Mouse (Mus musculus) CH12.LX (cell line): ENCODE data around the gene Olfr194. TPM values are rescaled to one million over a fixed set of nuclear protein-coding genes. Genes with fewer than 3 reads are reported as not detected.

ENCODE experiments used
- DNase-seq: peaks from one replicate; pipeline ENCODE4 v3.0.0-alpha.2; 2013; ENCODE audit errors: extremely low read depth
- H3K27ac ChIP-seq: 2 replicates; pipeline ENCODE4 v1.5.1; 2012; ENCODE audit warnings: low read depth, mild to moderate bottlenecking, control low read depth, moderate library complexity; ENCODE audit not compliant: insufficient read depth
- H3K27me3 ChIP-seq: replicated peaks from 2 replicates; pipeline ENCODE3; 2012; ENCODE audit warnings: inconsistent platforms
- H3K36me3 ChIP-seq, 2 experiments: replicated peaks in 1 of 2; 2 replicates each; pipeline versions ENCODE3 to v1.6.1; 2012; ENCODE audit warnings: inconsistent platforms in 1 of 2, low read length in 1 of 2, mild to moderate bottlenecking in 1 of 2, mixed read lengths in 1 of 2, moderate library complexity in 1 of 2; ENCODE audit not compliant: control insufficient read depth in 1 of 2, insufficient read depth in 1 of 2
- H3K4me1 ChIP-seq, 2 experiments: 2 replicates each; pipeline ENCODE4 v1.6.1; 2012; ENCODE audit warnings: inconsistent platforms in 1 of 2, moderate library complexity in 1 of 2; ENCODE audit not compliant: insufficient read depth in 2 of 2, control insufficient read depth in 1 of 2
- H3K4me2 ChIP-seq: 2 replicates; pipeline ENCODE4 v1.6.1; 2012; ENCODE audit warnings: low read depth, mild to moderate bottlenecking, control low read depth; ENCODE audit not compliant: poor library complexity, insufficient read depth, severe bottlenecking
- H3K4me3 ChIP-seq, 3 experiments: fragments of 150-350 bp in 1 of 3; sonication (generic) in 1 of 3; replicated peaks in 1 of 3; 2 replicates each; pipeline versions ENCODE3 to v1.5.1; 2011 to 2012; ENCODE audit warnings: low read depth in 2 of 3, low read length in 2 of 3, mild to moderate bottlenecking in 2 of 3, moderate library complexity in 2 of 3, control low read depth in 1 of 3, improper control_type of control experiment in 1 of 3, inconsistent platforms in 1 of 3, mixed read lengths in 1 of 3; ENCODE audit not compliant: poor library complexity in 1 of 3
- H3K79me2 ChIP-seq: replicated peaks from 2 replicates; pipeline ENCODE4 v1.6.1; 2012; ENCODE audit warnings: mild to moderate bottlenecking, moderate library complexity; ENCODE audit not compliant: control insufficient read depth, poor library complexity, insufficient read depth, severe bottlenecking; ENCODE audit errors: extremely low read depth
- H3K9ac ChIP-seq: 2 replicates; pipeline ENCODE4 v1.6.1; 2012; ENCODE audit warnings: low read depth, mild to moderate bottlenecking, control low read depth, moderate library complexity; ENCODE audit not compliant: insufficient read depth
- H3K9me3 ChIP-seq: replicated peaks from 2 replicates; pipeline ENCODE3; 2012; ENCODE audit warnings: low read length, inconsistent platforms, mixed read lengths
- BHLHE40 ChIP-seq: IDR thresholded peaks from 2 replicates; pipeline ENCODE4 v1.6.1; 2011; ENCODE audit warnings: mild to moderate bottlenecking, low read depth, low read length, improper control_type of control experiment
- CHD1 ChIP-seq: IDR thresholded peaks from 2 replicates; pipeline ENCODE4 v1.6.1; 2012; ENCODE audit warnings: low read depth, low read length, improper control_type of control experiment, inconsistent platforms
- E2F4 ChIP-seq: IDR thresholded peaks from 2 replicates; pipeline ENCODE4 v1.6.1; 2011; ENCODE audit warnings: low read depth, low read length, improper control_type of control experiment; ENCODE audit not compliant: insufficient replicate concordance
- ELF1 ChIP-seq: IDR thresholded peaks from 2 replicates; pipeline ENCODE4 v1.6.1; 2014; ENCODE audit warnings: low read depth, mild to moderate bottlenecking, inconsistent platforms, low read length, improper control_type of control experiment
- MAFK ChIP-seq: IDR thresholded peaks from 2 replicates; pipeline ENCODE4 v1.6.1; 2011; ENCODE audit warnings: low read length, improper control_type of control experiment; ENCODE audit not compliant: insufficient replicate concordance
- MEF2A ChIP-seq: IDR thresholded peaks from 2 replicates; pipeline ENCODE4 v1.6.1; 2014; ENCODE audit warnings: low read depth, mild to moderate bottlenecking, inconsistent platforms, low read length, improper control_type of control experiment, borderline replicate concordance
- MXI1 ChIP-seq: IDR thresholded peaks from 2 replicates; pipeline ENCODE4 v1.6.1; 2011; ENCODE audit warnings: mild to moderate bottlenecking, low read depth, low read length, improper control_type of control experiment
- MYC ChIP-seq: IDR thresholded peaks from 2 replicates; pipeline ENCODE4 v1.6.1; 2011; ENCODE audit warnings: low read depth, mild to moderate bottlenecking, improper control_type of control experiment, low read length
- NRF1 ChIP-seq: IDR thresholded peaks from 2 replicates; pipeline ENCODE4 v1.6.1; 2014; ENCODE audit warnings: low read depth, mild to moderate bottlenecking, inconsistent platforms, low read length, improper control_type of control experiment, moderate library complexity
- PAX5 ChIP-seq: IDR thresholded peaks from 2 replicates; pipeline ENCODE4 v1.6.1; 2012; ENCODE audit warnings: low read length, inconsistent platforms, mixed read lengths
- POLR2AphosphoS2 ChIP-seq: IDR thresholded peaks from 2 replicates; pipeline ENCODE4 v1.6.1; 2011; ENCODE audit warnings: low read depth, low read length, improper control_type of control experiment
- RCOR1 ChIP-seq: conservative IDR thresholded peaks from 2 replicates; pipeline ENCODE4 v1.6.1; 2012; ENCODE audit warnings: low read depth, mild to moderate bottlenecking, inconsistent platforms, low read length, improper control_type of control experiment
- UBTF ChIP-seq: IDR thresholded peaks from 2 replicates; pipeline ENCODE4 v1.6.1; 2012; ENCODE audit warnings: low read depth, mild to moderate bottlenecking, inconsistent platforms, low read length, improper control_type of control experiment, moderate library complexity
- USF2 ChIP-seq: conservative IDR thresholded peaks from 2 replicates; pipeline ENCODE4 v1.6.1; 2011; ENCODE audit warnings: low read depth, low read length, improper control_type of control experiment
- ZC3H11A ChIP-seq: IDR thresholded peaks from 2 replicates; pipeline ENCODE4 v1.6.1; 2012; ENCODE audit warnings: low read depth, mild to moderate bottlenecking, inconsistent platforms, low read length, improper control_type of control experiment
- ZKSCAN1 ChIP-seq: IDR thresholded peaks from 2 replicates; pipeline ENCODE4 v1.6.1; 2012; ENCODE audit warnings: low read depth, inconsistent platforms, low read length, improper control_type of control experiment, borderline replicate concordance
- ZNF384 ChIP-seq: IDR thresholded peaks from 2 replicates; pipeline ENCODE4 v1.6.1; 2012; ENCODE audit warnings: low read depth, low read length, improper control_type of control experiment, inconsistent platforms
- dilution Hi-C: fragments of 300-500 bp; cut with MboI; formaldehyde crosslinking; loops from 2 replicates; pipeline ENCODE4 v1.14.3; 2020; ENCODE audit warnings: low sequenced_read_pairs; ENCODE audit not compliant: extremely low pct_unique_long_range_greater_than_20kb, extremely low pct_ligation_motif_present
- in situ Hi-C: fragments of 300-500 bp; cut with MboI; formaldehyde crosslinking; loops from 3 replicates; pipeline ENCODE4 v1.14.3; 2019; ENCODE audit warnings: low sequenced_read_pairs, low pct_ligation_motif_present, low pct_unique_long_range_greater_than_20kb, mixed read lengths
- polyA plus RNA-seq: library from polyadenylated mRNA; unstranded; fragments of >175 nt; gene quantifications from 2 replicates; pipeline ENCODE4 v1.2.1, GENCODE M21; 2012; ENCODE audit warnings: low read depth; ENCODE audit not compliant: insufficient read length
- total RNA-seq, 2 experiments: library from RNA; depleted of rRNA; stranded (reverse); fragments of 300-350 nt in 1 of 2; fragments of >200 nt in 1 of 2; gene quantifications; 2 replicates each; pipeline ENCODE4 v1.2.3; 2012 to 2014

Gene Olfr194
- total and polyA plus RNA-seq, 3 experiments, result not detected

DNA sequence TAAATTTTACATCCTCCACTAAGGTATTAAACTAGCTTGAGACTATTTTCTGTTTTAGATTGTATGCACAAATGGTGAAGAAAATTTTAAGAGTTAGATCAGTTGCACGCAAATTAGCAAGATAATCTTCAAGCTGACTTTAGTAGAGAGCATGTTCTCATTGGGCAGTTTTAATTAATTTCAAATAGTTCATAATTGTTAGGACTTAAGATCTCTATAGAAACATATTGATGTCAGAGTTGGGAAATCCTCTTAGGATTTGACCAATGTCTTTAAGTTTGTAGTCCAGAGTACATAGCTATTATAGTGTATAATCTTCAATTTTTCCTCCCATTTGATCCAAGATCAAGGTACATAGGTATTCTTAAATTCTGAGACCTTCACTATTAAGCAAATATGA is 25.9 kb upstream of the Olfr194 start, which contains the start of gene Olfr195:
TSS of gene Olfr195 (plus strand) at position 301 of the 400 bp plus-strand sequence.
- no peak for DNase-seq
- peaks cover 1% of the 10 kb centered on the region for H3K9me3 ChIP-seq
- H3K79me2 ChIP-seq, result no peaks in the 10 kb centered on the region
- H3K4me3 ChIP-seq, result no peak within 1 kb of the TSS
- no peaks in the 10 kb centered on the region for H3K36me3 ChIP-seq
- dilution Hi-C loops (no loop called here), in situ Hi-C loops (no loop called here)
- no peaks in the 10 kb centered on the region for H3K4me1 ChIP-seq
- H3K27ac ChIP-seq, result no peak within 1 kb of the TSS
- no peaks in the 10 kb centered on the region for H3K27me3 ChIP-seq
- no peak within 1 kb of the TSS for H3K4me2 ChIP-seq
- no peak within 1 kb of the TSS for H3K9ac ChIP-seq
- no peak for TF ChIP-seq POLR2AphosphoS2
- no peak for TF ChIP-seq E2F4
- no peak for TF ChIP-seq ZNF384
- TF ChIP-seq MXI1, result no peak
- no peak for TF ChIP-seq MEF2A
- no peak for TF ChIP-seq ELF1
- no peak for TF ChIP-seq RCOR1
- no peak for TF ChIP-seq ZKSCAN1
- no peak for TF ChIP-seq MYC
- no peak for TF ChIP-seq MAFK

DNA sequence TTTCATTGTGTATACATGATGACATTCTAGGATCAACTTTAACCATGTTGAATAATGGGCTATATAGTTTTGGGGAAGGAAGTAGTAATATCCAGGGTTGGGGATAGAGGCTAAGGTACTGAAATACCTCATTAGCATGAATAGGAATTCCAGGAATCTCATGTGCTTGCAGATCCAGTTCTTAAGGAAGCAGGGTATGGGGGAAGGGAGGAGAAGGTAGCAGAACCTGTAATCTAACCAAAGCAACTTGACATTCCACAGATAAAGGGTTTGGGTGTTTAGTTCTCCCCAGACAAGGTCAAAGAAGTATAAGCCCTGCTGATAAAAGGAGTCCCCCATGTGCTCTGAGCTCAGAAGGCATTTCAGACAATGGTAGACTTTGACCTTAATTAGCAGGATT is 20.2 kb upstream of the Olfr194 start:
- Histone ChIP-seq H3K27me3 (no peaks in the 10 kb centered on the region), H3K36me3 (no peaks in the 10 kb centered on the region), H3K9me3 (peaks cover 1% of the 10 kb centered on the region), H3K4me2 (no peak overlapping the region), H3K4me1 (no peaks in the 10 kb centered on the region), H3K9ac (no peak overlapping the region), H3K27ac (no peak overlapping the region), H3K4me3 (no peak overlapping the region), H3K79me2 (no peaks in the 10 kb centered on the region)
- dilution Hi-C loops (no loop called here), in situ Hi-C loops (no loop called here)
- DNase-seq, result no peak
- TF ChIP-seq ELF1 (no peak), UBTF (no peak), PAX5 (no peak), ZC3H11A (no peak)

DNA sequence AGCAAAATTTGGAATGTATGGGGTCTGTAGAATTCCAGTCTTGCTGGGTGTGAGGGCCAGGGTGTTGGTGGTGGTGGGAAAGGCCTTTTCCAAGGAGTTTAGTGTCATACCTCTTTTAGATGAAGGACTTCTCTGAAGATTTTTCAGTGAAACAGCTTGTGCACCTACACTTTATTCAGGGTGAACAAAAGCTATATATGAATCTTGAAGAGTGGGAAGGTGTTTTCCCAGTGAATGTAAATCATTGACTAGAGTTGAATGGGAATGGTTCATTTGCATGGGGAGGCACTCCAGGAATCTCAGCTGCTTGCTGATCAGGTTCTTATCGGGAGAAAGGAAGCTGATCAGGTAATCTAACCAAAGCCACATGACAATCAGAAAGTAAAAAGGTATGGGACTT is 9.9 kb upstream of the Olfr194 start:
- H3K27ac ChIP-seq, result no peak overlapping the region
- no peaks in the 10 kb centered on the region for H3K36me3 ChIP-seq
- TF ChIP-seq CHD1 (no peak), E2F4 (no peak), RCOR1 (no peak), MXI1 (no peak), ZKSCAN1 (no peak), USF2 (no peak), NRF1 (no peak), BHLHE40 (no peak)
- DNase-seq, result no peak
- H3K79me2 ChIP-seq, result no peaks in the 10 kb centered on the region
- H3K27me3 ChIP-seq, result no peaks in the 10 kb centered on the region
- no peaks in the 10 kb centered on the region for H3K9me3 ChIP-seq
- dilution Hi-C loops, result no loop called here
- H3K9ac ChIP-seq, result no peak overlapping the region
- no peak overlapping the region for H3K4me2 ChIP-seq
- no peak overlapping the region for H3K4me3 ChIP-seq
- in situ Hi-C loops, result no loop called here
- H3K4me1 ChIP-seq, result no peaks in the 10 kb centered on the region
